Mouse (Mus musculus) hindbrain, embryonic 14.5 days (tissue): Measurements from ENCODE around the gene Stk33. TPM values are rescaled to one million over a fixed set of nuclear protein-coding genes. Genes with fewer than 3 reads are reported as not detected.

Experiments
- ATAC-seq: fragments of 200-750 bp; cut with Nextera tagmentation; 2 replicates; pipeline ENCODE4 v1.8.0; 2017; ENCODE audit warnings: moderate number of reproducible peaks, mild to moderate bottlenecking, moderate TSS enrichment, moderate library complexity; ENCODE audit not compliant: low FRiP score
- DNase-seq: peaks from one replicate; pipeline ENCODE4 v3.0.0-alpha.2; 2015; ENCODE audit warnings: low spot score
- H3K27ac ChIP-seq: fragments of 300-500 bp; sonication (generic); 2 replicates; pipeline ENCODE4 v1.5.1; 2014; ENCODE audit warnings: mild to moderate bottlenecking, moderate library complexity
- H3K27me3 ChIP-seq: fragments of 300-500 bp; sonication (generic); 2 replicates; pipeline ENCODE4 v1.6.1; 2014; ENCODE audit warnings: mild to moderate bottlenecking, low read length, mixed read lengths; ENCODE audit not compliant: control insufficient read depth, insufficient read depth
- H3K36me3 ChIP-seq: fragments of 300-500 bp; sonication (generic); replicated peaks from 2 replicates; pipeline ENCODE4 v1.6.1; 2014; ENCODE audit not compliant: control insufficient read depth, insufficient read depth
- H3K4me1 ChIP-seq: fragments of 300-500 bp; sonication (generic); replicated peaks from 2 replicates; pipeline ENCODE4 v1.6.1; 2014; ENCODE audit warnings: antibody characterized with exemption, low read length, mixed read lengths; ENCODE audit not compliant: control insufficient read depth, insufficient read depth
- H3K4me2 ChIP-seq: fragments of 300-500 bp; sonication (generic); replicated peaks from 2 replicates; pipeline ENCODE4 v1.6.1; 2014; ENCODE audit warnings: mild to moderate bottlenecking, moderate library complexity
- H3K4me3 ChIP-seq: fragments of 300-500 bp; sonication (generic); replicated peaks from 2 replicates; pipeline ENCODE4 v1.5.1; 2014; ENCODE audit warnings: mild to moderate bottlenecking, low read length
- H3K9ac ChIP-seq: fragments of 300-500 bp; sonication (generic); 2 replicates; pipeline ENCODE4 v1.6.1; 2014
- H3K9me3 ChIP-seq: fragments of 300-500 bp; sonication (generic); 2 replicates; pipeline ENCODE4 v1.6.1; 2016; ENCODE audit warnings: low read length; ENCODE audit not compliant: control insufficient read depth
- WGBS: fragments of 180-500 bp; shearing (Covaris S2); extraction: QIAGEN DNeasy Blood & Tissue Kit; methylation state at CpG from one replicate; pipeline ENCODE4 v1.1.7; 2014; 5-methylcytosine and 5-hydroxymethylcytosine counted together
- polyA plus RNA-seq: library from polyadenylated mRNA; unstranded; fragments of >200 nt; fragmentation: Nextera tagmentation; extraction: Ambion mirVana; gene quantifications from 2 replicates; pipeline ENCODE4 v1.2.1, GENCODE M21; 2014

The Stk33 gene
- polyA plus RNA-seq, 1 experiment from 2014 or later: 7.8 TPM

GRCm38 (mm10) chr7:109325169-109325568 lies 113.7 kb downstream of the Stk33 start:
- Histone ChIP-seq H3K9ac (no peak overlapping the region), H3K9me3 (no peaks in the 10 kb centered on the region), H3K4me1 (no peaks in the 10 kb centered on the region), H3K27ac (no peak overlapping the region), H3K4me3 (no peak overlapping the region), H3K27me3 (no peaks in the 10 kb centered on the region), H3K4me2 (no peak overlapping the region), H3K36me3 (no peaks in the 10 kb centered on the region)
- ATAC-seq: no peak
- no peak for DNase-seq
- WGBS: 74% methylated on average over 9 of the region's 9 CpGs

DNA sequence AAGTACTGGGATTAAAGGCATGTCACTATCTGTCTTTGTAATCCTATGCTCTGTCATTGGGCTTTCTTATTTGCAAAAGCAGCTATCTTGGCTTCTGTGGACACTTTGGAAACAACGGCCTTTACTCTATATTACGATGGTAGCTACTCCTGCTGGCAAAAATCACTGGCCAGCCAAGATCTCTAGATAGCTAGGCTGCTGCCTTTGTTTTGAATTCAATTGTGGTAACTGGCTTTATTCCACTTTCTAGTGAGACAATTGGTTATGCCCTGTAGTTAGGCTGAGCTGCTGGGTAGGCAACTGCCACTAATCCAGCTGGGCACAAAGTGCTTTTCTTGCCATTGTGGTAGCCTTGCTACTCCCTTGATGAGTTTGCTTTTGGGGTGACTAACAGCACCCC lies 129.4 kb downstream of the Stk33 start:
- no peaks in the 10 kb centered on the region for H3K4me1 ChIP-seq
- H3K27me3 ChIP-seq: no peaks in the 10 kb centered on the region
- 70% methylated on average over 2 of the region's 2 CpGs for WGBS
- no peak overlapping the region for H3K9ac ChIP-seq
- no peak overlapping the region for H3K4me2 ChIP-seq
- DNase-seq: no peak
- H3K4me3 ChIP-seq: no peak overlapping the region
- no peaks in the 10 kb centered on the region for H3K9me3 ChIP-seq
- ATAC-seq: no peak
- no peak overlapping the region for H3K27ac ChIP-seq
- no peaks in the 10 kb centered on the region for H3K36me3 ChIP-seq

DNA sequence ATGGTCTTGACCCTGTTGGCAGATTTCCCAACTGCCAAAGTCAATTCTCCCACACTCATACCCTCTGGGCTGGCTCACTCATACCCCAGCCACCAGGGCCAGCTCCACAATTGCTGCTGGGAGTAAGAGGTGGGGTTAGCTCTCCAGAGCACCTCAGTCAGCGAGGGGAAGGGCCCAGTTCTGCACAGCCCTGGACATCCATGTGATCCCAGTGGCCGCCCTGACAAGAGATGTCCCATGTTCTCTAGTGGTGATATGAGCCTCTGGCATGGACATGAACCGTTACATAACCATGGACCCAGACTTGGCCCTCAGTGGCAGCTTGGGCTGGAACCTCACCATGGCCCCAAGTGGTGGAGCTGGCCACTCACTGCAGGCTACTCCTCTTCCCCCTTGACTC lies 143.1 kb downstream of the Stk33 start:
- ATAC-seq (no peak), DNase-seq (no peak)
- Histone ChIP-seq H3K9ac (no peak overlapping the region), H3K9me3 (no peaks in the 10 kb centered on the region), H3K4me3 (no peak overlapping the region), H3K36me3 (no peaks in the 10 kb centered on the region), H3K27ac (no peak overlapping the region), H3K27me3 (no peaks in the 10 kb centered on the region), H3K4me1 (no peaks in the 10 kb centered on the region), H3K4me2 (no peak overlapping the region)
- 100% methylated on average over 3 of the region's 3 CpGs for WGBS

- Histone ChIP-seq H3K4me2 (no peak overlapping the region), H3K4me1 (no peaks in the 10 kb centered on the region), H3K4me3 (no peak overlapping the region), H3K36me3 (no peaks in the 10 kb centered on the region), H3K9ac (no peak overlapping the region), H3K9me3 (no peaks in the 10 kb centered on the region), H3K27me3 (no peaks in the 10 kb centered on the region), H3K27ac (no peak overlapping the region)
- DNase-seq (no peak), ATAC-seq (no peak)
- WGBS: 80% methylated on average over 5 of the region's 5 CpGs
Observed at GRCm38 (mm10) chr7:109295351-109295750, 143.5 kb downstream of the Stk33 start.

DNA sequence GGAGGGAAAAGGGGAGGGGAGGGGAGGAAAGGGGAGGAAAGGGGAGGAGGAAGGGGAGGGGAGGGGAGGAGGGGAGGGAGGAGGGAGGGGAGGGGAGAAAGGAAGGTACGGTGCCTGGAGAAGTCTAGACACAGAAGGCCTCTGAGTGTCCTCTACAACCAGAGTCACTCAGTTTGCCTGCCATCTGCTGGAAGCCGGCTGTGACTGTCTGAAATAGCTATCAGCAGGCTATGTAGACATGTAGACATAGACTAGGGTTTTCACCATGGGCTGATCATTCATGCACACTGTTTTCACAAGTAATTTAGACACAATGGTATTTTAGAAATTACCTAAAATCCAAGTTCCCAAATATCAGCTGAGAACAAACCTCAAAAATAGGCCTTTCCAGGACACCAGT lies 148.4 kb downstream of the Stk33 start:
- DNase-seq: peak; percentile 34

DNA sequence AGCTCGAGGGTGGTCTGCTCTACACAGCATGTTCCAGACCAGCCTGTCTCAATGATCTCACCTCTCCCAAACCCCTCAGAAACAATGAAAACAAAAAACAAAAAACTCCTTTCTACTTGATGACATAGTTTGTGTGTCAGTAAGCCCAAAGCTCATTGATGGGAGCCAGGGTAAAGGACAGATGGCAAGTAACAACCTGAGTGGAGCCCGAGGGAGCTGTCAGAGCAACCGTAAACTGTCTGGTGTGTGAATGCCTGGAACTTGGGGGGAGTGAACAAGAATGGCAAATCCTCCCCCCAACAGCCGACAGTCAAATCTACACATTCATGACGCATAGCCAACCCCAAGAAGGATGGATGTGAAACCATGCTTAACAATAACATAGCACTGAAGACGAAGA lies 149.8 kb downstream of the Stk33 start:
- H3K4me3 ChIP-seq: no peak overlapping the region

More for the DNA sequence above, 148.4 kb downstream of the Stk33 start:
- Histone ChIP-seq H3K4me1 (no peaks in the 10 kb centered on the region), H3K4me2 (no peak overlapping the region), H3K4me3 (no peak overlapping the region), H3K27ac (no peak overlapping the region), H3K9me3 (0 out of 2 replicates have a peak, but pooled peaks cover 5% of the 10 kb centered on the region), H3K36me3 (no peaks in the 10 kb centered on the region), H3K9ac (no peak overlapping the region), H3K27me3 (no peaks in the 10 kb centered on the region)
- no peak for ATAC-seq
- 33% methylated on average over 2 of the region's 2 CpGs for WGBS

DNA sequence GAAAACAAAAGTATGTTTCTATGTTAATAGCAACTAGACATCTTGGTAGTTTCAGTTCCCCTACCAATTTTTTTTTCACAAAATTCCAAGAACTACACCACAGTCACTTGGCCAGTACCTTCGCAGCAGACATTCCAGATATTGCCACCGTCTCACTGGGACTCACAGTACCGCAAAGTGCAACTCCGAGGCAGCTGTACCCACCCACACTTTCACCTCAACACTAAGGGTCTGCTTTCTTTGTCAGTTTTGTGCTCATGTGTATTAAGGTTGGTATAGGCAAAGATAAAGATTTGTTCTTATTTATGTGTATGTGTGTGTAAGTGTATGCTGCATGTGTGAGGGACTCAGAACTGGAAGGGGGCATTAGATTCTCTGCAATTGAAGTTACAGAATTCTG lies 156.8 kb downstream of the Stk33 start:
- no peaks in the 10 kb centered on the region for H3K27me3 ChIP-seq
- H3K9me3 ChIP-seq: no peaks in the 10 kb centered on the region
- no peak overlapping the region for H3K4me3 ChIP-seq
- no peak for DNase-seq
- H3K4me1 ChIP-seq: peaks cover 3% of the 10 kb centered on the region; the same call in 1 of the 2 replicates
- ATAC-seq: no peak
- H3K9ac ChIP-seq: no peak overlapping the region
- no peak overlapping the region for H3K4me2 ChIP-seq
- 94% methylated on average over 4 of the region's 4 CpGs for WGBS
- H3K27ac ChIP-seq: no peak overlapping the region
- H3K36me3 ChIP-seq: no peaks in the 10 kb centered on the region

More for the DNA sequence above, 149.8 kb downstream of the Stk33 start:
- Histone ChIP-seq H3K9ac (no peak overlapping the region), H3K27me3 (no peaks in the 10 kb centered on the region), H3K4me2 (no peak overlapping the region), H3K36me3 (no peaks in the 10 kb centered on the region), H3K9me3 (0 out of 2 replicates have a peak, but pooled peaks cover 5% of the 10 kb centered on the region), H3K27ac (no peak overlapping the region), H3K4me1 (no peaks in the 10 kb centered on the region)
- no peak for DNase-seq
- no peak for ATAC-seq
- WGBS: 66% methylated on average over 6 of the region's 6 CpGs

DNA sequence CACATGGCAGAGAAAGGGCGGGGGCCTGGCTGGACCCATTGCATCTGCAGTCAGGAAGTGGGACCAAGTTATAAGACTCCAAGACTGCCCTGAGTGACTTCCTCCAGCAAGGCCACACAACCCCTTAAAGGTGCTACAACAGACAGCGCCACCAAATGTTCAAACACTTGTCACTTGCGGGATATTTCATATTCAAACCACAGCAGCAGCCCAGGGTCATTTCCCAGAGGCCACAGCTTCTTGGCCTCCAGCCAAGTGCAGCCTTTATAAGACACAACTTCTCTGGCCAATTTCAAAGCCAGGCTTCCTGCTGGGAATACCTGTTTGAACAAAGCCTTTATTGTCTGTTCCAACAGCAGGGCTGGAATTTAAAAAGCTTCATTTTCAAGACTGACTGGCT lies 162.3 kb downstream of the Stk33 start:
- DNase-seq (peak; percentile 52), ATAC-seq (no peak)
- H3K9ac ChIP-seq: no peak overlapping the region
- H3K4me1 ChIP-seq: peaks cover 4% of the 10 kb centered on the region; the same call in 1 of the 2 replicates
- 60% methylated on average over 3 of the region's 3 CpGs for WGBS
- H3K4me2 ChIP-seq: no peak overlapping the region
- no peak overlapping the region for H3K4me3 ChIP-seq
- no peaks in the 10 kb centered on the region for H3K27me3 ChIP-seq
- H3K9me3 ChIP-seq: no peaks in the 10 kb centered on the region
- no peak overlapping the region for H3K27ac ChIP-seq
- no peaks in the 10 kb centered on the region for H3K36me3 ChIP-seq

DNA sequence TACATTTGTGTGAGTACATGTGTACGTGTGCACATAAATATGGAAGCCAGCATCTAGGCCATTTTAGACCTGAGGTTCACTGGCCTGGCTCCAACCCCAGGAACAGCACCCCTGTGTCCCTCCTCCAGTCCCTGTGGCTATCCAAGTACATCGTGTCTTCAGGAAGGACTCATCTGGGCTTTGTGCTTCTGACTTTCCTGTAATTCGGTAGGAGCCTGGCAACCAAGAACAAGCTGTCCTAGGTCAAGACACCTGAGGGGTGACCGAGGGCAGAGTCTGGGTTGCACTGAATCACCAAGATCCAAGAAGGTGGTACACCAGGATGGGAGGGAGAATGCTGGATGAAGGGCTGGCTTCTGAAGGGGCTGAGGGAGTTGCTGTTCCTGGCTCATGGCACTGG lies 163.0 kb downstream of the Stk33 start:
- DNase-seq: no peak
- H3K4me3 ChIP-seq: no peak overlapping the region
- peaks cover 4% of the 10 kb centered on the region; the same call in 1 of the 2 replicates for H3K4me1 ChIP-seq
- ATAC-seq: no peak
- no peaks in the 10 kb centered on the region for H3K27me3 ChIP-seq
- no peak overlapping the region for H3K27ac ChIP-seq
- no peak overlapping the region for H3K9ac ChIP-seq
- H3K4me2 ChIP-seq: no peak overlapping the region
- H3K36me3 ChIP-seq: no peaks in the 10 kb centered on the region
- no peaks in the 10 kb centered on the region for H3K9me3 ChIP-seq
- 91% methylated on average over 4 of the region's 4 CpGs for WGBS

- no peak overlapping the region for H3K4me2 ChIP-seq
- no peak overlapping the region for H3K27ac ChIP-seq
- H3K9ac ChIP-seq: no peak overlapping the region
- H3K27me3 ChIP-seq: no peaks in the 10 kb centered on the region
- WGBS: 69% methylated on average over 3 of the region's 3 CpGs
- peaks cover 4% of the 10 kb centered on the region; the same call in 1 of the 2 replicates for H3K4me1 ChIP-seq
- no peaks in the 10 kb centered on the region for H3K9me3 ChIP-seq
- H3K36me3 ChIP-seq: no peaks in the 10 kb centered on the region
- no peak for ATAC-seq
- H3K4me3 ChIP-seq: no peak overlapping the region
- DNase-seq: no peak
Observed at GRCm38 (mm10) chr7:109275151-109275550, 163.7 kb downstream of the Stk33 start.
